Mouse (Mus musculus) ES-Bruce4 (cell line): ENCODE data around the gene Hook2. TPM values are rescaled to one million over a fixed set of nuclear protein-coding genes. Genes with fewer than 3 reads are reported as not detected.

Experiments
- H3K27ac ChIP-seq: 2 replicates; pipeline ENCODE4 v1.5.1; 2012; ENCODE audit warnings: low read length, inconsistent platforms; ENCODE audit not compliant: insufficient read depth
- H3K27me3 ChIP-seq: 2 replicates; pipeline ENCODE4 v1.6.1; 2012; ENCODE audit warnings: mild to moderate bottlenecking, low read length, inconsistent platforms; ENCODE audit not compliant: control insufficient read depth, poor library complexity, insufficient read depth, severe bottlenecking
- H3K36me3 ChIP-seq: 2 replicates; pipeline ENCODE4 v1.6.1; 2012; ENCODE audit warnings: inconsistent platforms, mild to moderate bottlenecking, low read length, moderate library complexity; ENCODE audit not compliant: control insufficient read depth, poor library complexity, insufficient read depth, severe bottlenecking
- H3K4me1 ChIP-seq: one replicate; pipeline ENCODE4 v1.8.1; 2011; ENCODE audit warnings: low read length; ENCODE audit not compliant: control insufficient read depth, insufficient read depth
- H3K4me3 ChIP-seq: 2 replicates; pipeline ENCODE4 v1.5.1; 2011; ENCODE audit warnings: low read depth, mild to moderate bottlenecking, low read length
- H3K9ac ChIP-seq: 2 replicates; pipeline ENCODE4 v1.6.1; 2012; ENCODE audit warnings: low read depth, mild to moderate bottlenecking, inconsistent platforms; ENCODE audit not compliant: poor library complexity, severe bottlenecking
- H3K9me3 ChIP-seq: replicated peaks from 2 replicates; pipeline ENCODE4 v1.6.1; 2012; ENCODE audit warnings: mild to moderate bottlenecking, low read length, inconsistent platforms; ENCODE audit not compliant: control insufficient read depth, poor library complexity, insufficient read depth, severe bottlenecking
- CTCF ChIP-seq: IDR thresholded peaks from one replicate; pipeline ENCODE4 v1.8.1; 2011; ENCODE audit warnings: low read depth, low read length
- EP300 ChIP-seq: IDR thresholded peaks from 2 replicates; pipeline ENCODE4 v1.6.1; 2011; ENCODE audit warnings: low read depth, low read length; ENCODE audit not compliant: insufficient read depth
- POLR2A ChIP-seq: IDR thresholded peaks from one replicate; pipeline ENCODE4 v1.8.1; 2011; ENCODE audit warnings: low read length; ENCODE audit not compliant: insufficient read depth
- polyA plus RNA-seq: library from polyadenylated mRNA; stranded (reverse); fragments of >200 nt; gene quantifications from 2 replicates; pipeline ENCODE4 v1.2.4, GENCODE M21; 2011; ENCODE audit warnings: low read depth; ENCODE audit not compliant: missing spikeins, insufficient read depth, insufficient read length

Gene Hook2
- polyA plus RNA-seq, 1 experiment, result 41.5 TPM

DNA sequence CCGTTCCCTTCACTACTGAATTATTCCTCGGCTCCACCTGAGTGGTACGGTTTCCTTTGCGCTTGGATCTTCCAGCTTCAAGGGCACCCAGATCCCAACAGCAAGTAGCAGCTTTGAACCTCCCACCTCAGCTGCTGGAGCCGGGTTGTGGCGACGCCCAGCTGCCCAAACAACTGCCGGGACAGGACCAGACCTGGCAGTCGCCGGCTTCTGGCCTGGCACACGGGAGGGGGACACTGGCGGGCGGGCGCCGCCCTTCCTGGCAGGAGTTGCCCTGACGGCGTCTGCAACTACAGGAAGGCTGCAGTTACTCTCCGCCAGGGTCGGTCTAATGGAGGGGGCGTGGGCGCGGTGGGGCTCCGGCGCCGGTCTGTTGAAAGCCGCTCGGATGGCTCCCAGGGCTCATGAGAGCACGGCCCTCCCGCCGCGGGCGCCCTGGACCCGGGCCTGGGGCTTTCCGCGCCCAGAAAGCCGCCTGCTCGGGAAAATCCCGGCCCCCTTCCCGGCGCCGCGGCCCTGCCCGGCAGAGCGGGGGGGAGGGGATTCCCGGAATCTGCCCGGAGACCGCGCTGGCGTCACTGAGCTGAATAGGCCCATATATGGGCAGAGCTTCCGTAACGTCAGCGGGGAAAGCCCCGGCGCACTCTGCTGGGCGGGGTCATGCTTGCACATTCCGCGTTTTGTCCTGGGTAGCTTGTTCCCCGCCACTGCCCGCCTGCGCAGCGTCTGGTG is 14.2 kb upstream of the Hook2 start:
- peak overlapping the region; percentile 90 for H3K4me3 ChIP-seq
- peaks cover 2% of the 10 kb centered on the region for H3K4me1 ChIP-seq
- H3K9ac ChIP-seq, result peak overlapping the region; percentile 94
- H3K9me3 ChIP-seq, result no peaks in the 10 kb centered on the region
- H3K27ac ChIP-seq, result peak overlapping the region; percentile 90
- peaks cover 17% of the 10 kb centered on the region for H3K36me3 ChIP-seq
- H3K27me3 ChIP-seq, result no peaks in the 10 kb centered on the region
- TF ChIP-seq EP300 (peak; percentile 74), CTCF (no peak)

DNA sequence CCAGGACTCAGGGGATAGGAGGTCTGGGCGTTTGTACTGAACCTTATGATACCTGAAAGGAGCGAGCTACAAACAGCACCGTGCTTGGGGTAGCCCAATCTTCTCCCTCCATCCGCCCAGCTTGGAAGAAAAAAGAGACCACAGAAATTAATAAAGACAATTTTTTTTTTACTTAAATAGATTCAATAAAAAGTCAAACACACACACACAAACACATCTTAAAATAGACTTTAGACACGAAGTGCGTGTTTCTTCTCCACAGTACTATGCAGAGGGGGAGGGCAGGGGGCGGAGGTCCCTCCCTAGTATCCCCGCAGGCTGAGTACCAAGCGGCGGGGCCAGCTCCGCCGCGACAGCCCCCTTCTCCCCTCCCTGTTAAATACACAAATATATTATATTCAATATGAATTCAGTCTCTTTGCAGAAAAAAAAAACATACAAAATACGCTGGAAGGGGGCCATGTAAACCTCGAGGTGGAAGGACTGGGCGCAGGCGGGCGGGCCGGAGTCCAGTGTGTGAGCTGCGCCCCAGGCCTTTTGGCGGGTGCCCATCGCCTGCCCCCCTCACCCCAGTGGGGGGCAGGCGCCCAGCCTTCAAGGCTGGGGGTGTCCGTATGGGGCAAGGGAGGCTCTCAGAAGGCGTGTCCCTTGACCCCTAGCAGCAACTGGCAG is 13.5 kb upstream of the Hook2 start:
- H3K9ac ChIP-seq, result peak overlapping the region; percentile 94
- no peak for TF ChIP-seq CTCF
- peak; percentile 80 for TF ChIP-seq POLR2A
- H3K4me3 ChIP-seq, result peak overlapping the region; percentile 90
- peaks cover 2% of the 10 kb centered on the region for H3K4me1 ChIP-seq
- no peaks in the 10 kb centered on the region for H3K27me3 ChIP-seq
- no peaks in the 10 kb centered on the region for H3K9me3 ChIP-seq
- peaks cover 10% of the 10 kb centered on the region for H3K36me3 ChIP-seq
- peak overlapping the region; percentile 64 for H3K27ac ChIP-seq

DNA sequence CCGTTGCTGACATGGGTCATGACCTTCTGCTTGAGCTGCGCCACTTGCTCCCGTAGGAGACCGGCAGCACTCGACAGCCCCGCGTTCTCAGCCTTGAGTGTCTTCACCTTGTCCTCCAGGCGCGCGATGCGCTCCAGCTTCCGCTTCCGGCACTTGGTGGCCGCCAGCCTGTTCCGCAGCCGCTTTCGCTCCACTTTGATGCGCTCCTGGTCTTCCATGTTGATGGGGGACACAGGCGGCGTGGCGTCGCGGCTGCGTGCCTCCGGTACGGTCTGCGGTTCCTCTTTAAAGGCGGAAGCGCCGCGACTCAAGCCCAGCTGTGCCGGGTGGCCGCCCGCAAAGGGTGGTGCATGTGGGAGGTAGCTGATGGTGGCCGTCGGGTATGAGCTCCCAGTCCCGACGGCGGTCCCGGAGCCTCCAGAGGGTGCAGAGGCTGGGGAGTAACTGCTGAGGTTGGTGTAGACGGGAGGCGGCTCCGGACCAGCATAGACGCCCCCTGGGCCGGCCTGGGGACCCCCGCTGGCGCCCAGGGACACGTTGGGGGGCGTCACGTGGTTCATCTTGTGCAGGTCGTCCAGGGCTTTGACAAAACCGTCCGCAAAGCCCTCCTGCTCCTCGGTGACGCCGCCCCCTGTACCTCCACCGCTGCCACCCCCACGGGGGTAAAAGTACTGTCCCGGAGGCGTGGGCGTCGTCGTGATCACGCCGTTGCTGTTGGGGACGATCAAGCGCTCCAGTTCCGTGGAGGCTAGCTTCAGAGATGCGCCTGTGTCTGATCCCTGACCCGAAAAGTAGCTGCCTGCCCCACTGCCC is 12.8 kb upstream of the Hook2 start:
- Histone ChIP-seq H3K9ac (peak overlapping the region; percentile 94), H3K27me3 (no peaks in the 10 kb centered on the region), H3K36me3 (peaks cover 8% of the 10 kb centered on the region; the same call in 1 of the 2 replicates), H3K4me3 (peak overlapping the region; percentile 90), H3K27ac (peak overlapping the region; percentile 64; the same call in 1 of the 2 replicates), H3K4me1 (peaks cover 2% of the 10 kb centered on the region), H3K9me3 (no peaks in the 10 kb centered on the region)
- TF ChIP-seq POLR2A (no peak), EP300 (peak; percentile 50; the same call in 1 of the 2 replicates), CTCF (no peak)

DNA sequence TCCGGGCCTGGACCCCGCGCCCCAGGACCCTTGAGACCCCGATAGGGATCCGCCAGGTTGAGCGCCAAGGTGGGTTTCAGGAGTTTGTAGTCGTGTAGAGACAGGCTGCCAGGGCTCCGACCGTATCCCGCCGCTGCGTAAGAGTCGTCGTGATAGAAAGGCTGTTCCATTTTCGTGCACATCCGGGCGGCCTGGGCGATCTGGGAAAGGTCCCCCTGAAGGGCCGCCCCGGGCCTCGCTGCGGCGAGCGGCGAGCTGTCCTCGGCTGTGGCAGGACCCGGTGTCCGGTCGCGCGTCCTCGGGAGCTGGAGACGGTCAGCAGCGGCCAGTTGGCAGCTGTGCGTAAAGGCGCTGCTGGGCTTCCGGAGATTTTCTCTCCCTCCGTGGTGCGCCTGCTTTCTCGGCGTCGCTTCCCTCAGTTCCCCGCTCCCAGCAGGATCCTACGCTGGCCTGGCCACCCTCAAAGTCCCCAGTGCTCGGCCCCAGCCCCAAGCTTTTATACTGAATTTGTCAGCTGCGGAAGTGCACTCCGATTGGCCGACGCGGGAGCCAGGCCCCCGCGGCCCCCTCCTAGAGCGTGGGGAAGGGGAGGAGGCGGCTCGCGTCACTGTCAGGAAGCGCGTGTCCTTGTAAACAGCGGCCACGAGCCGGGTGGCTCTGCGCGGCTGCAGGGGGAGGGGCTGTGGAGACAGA is 12.0 kb upstream of the Hook2 start, which contains the start of gene Junb:
Gene Junb, minus strand, starts transcription at position 471 of the 693 bp plus-strand sequence.
- no peaks in the 10 kb centered on the region for H3K27me3 ChIP-seq
- peaks cover 3% of the 10 kb centered on the region for H3K4me1 ChIP-seq
- 0 out of 2 replicates have a peak, but pooled peaks have one; percentile 43 for TF ChIP-seq EP300
- TF ChIP-seq POLR2A, result peak; percentile 94
- no peak for TF ChIP-seq CTCF
- peak within 1 kb of the TSS; percentile 90 for H3K4me3 ChIP-seq
- H3K27ac ChIP-seq, result peak within 1 kb of the TSS; percentile 64
- H3K9me3 ChIP-seq, result no peaks in the 10 kb centered on the region
- peaks cover 4% of the 10 kb centered on the region; the same call in 1 of the 2 replicates for H3K36me3 ChIP-seq
- peak within 1 kb of the TSS; percentile 94 for H3K9ac ChIP-seq

DNA sequence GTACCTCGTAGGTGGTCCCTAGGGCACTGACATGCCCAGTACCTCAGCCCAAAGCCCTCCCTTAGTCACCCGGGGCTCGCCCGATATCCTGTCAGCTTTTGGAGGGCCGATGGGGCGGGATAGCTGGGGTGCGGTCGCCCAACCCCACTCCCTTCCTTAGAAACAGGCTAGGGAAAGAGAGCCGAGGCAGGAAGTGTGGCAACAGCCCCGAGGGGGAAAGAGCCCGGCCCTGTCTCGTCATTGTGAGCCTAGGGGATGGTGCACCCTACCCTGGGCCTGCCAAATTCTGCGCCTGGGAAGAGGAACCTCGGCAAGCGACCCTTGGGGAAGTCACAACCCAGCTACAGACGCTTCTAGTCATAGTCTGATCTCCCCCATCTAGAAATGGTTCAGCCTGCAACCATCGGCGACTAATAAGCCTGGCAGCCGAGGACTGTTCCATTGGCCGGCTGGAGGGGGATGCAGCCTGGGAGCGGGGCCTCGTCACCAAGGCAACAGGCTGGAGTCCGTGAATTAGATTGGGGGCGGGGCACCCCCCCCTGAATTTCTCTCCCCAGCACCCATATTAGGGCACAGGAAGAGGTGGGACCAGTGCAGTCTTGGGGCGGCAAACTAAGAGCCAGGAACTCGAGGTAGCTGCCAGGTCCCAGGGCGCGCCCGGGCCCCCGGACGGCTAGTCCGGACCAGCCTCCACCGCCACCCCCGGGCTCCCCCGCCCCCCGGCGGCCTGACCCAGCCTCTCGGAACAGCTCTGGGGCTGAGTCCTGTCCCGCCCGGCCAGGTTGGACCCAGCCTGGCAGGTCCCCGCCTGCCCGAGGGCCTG is 10.6 kb upstream of the Hook2 start:
- peak overlapping the region; percentile 58 for H3K4me3 ChIP-seq
- no peak for TF ChIP-seq POLR2A
- no peak for TF ChIP-seq CTCF
- no peak for TF ChIP-seq EP300
- H3K27ac ChIP-seq, result peak overlapping the region; percentile 59
- H3K9ac ChIP-seq, result peak overlapping the region; percentile 92
- no peaks in the 10 kb centered on the region for H3K9me3 ChIP-seq
- no peaks in the 10 kb centered on the region for H3K27me3 ChIP-seq
- H3K36me3 ChIP-seq, result peaks cover 4% of the 10 kb centered on the region; the same call in 1 of the 2 replicates
- H3K4me1 ChIP-seq, result peaks cover 7% of the 10 kb centered on the region
